Mouse (Mus musculus): ENCODE measurements at regions not wholly inside any gene's neighbourhood (a gene's known extent, or its start where the extent isn't known, plus 50 kb on each side); places are given as distances from the start of the nearest gene placed in this dataset.
A peak's percentile ranks its signal among the peaks of the same experiment; 100 is the strongest.

- DNase-seq (ENCODE audit: low spot score): no peak
These were observed 122.9 kb upstream of the Magi3 start for GRCm38 (mm10) chr3:104343096-104343495.

GRCm38 (mm10) chr3:104342220-104342619, 122.0 kb upstream of the Magi3 start:
- DNase-seq (ENCODE audit: low spot score): no peak

GRCm38 (mm10) chr3:104340331-104340730, 120.2 kb upstream of the Magi3 start:
- no peak for DNase-seq (ENCODE audit: low spot score)

GRCm38 (mm10) chr3:104336867-104337266, 116.7 kb upstream of the Magi3 start:
- no peak for DNase-seq (ENCODE audit: low spot score)

- no peak for DNase-seq (ENCODE audit: low spot score)
These were observed 116.1 kb upstream of the Magi3 start for GRCm38 (mm10) chr3:104336308-104336707.

GRCm38 (mm10) chr3:104334760-104335159, 114.6 kb upstream of the Magi3 start:
- no peak for DNase-seq (ENCODE audit: low spot score)

GRCm38 (mm10) chr3:104333345-104333744, 113.2 kb upstream of the Magi3 start:
- no peak for DNase-seq (ENCODE audit: low spot score)

- no peak for DNase-seq (ENCODE audit: low spot score)
These were observed 110.5 kb upstream of the Magi3 start for GRCm38 (mm10) chr3:104330646-104331045.

- DNase-seq (ENCODE audit: low spot score): no peak
These were observed 107.7 kb upstream of the Magi3 start for GRCm38 (mm10) chr3:104327829-104328228.

GRCm38 (mm10) chr3:104327034-104327729, 107.0 kb upstream of the Magi3 start:
- DNase-seq (ENCODE audit: low spot score): no peak

GRCm38 (mm10) chr3:104322591-104322990, 102.4 kb upstream of the Magi3 start:
- no peak for DNase-seq (ENCODE audit: low spot score)

- no peak for DNase-seq (ENCODE audit: low spot score)
These were observed 100.2 kb upstream of the Magi3 start for GRCm38 (mm10) chr3:104320404-104320803.

- DNase-seq (ENCODE audit: low spot score): no peak
These were observed 99.2 kb upstream of the Magi3 start for GRCm38 (mm10) chr3:104319377-104319776.

GRCm38 (mm10) chr3:104318911-104319310, 98.7 kb upstream of the Magi3 start:
- DNase-seq (ENCODE audit: low spot score): no peak

- no peak for DNase-seq (ENCODE audit: low spot score)
These were observed 97.4 kb upstream of the Magi3 start for GRCm38 (mm10) chr3:104317528-104317927.

- no peak for DNase-seq (ENCODE audit: low spot score)
These were observed 92.9 kb upstream of the Magi3 start for GRCm38 (mm10) chr3:104313063-104313462.

- DNase-seq (ENCODE audit: low spot score): no peak
These were observed 86.8 kb upstream of the Magi3 start for GRCm38 (mm10) chr3:104306961-104307360.

- DNase-seq (ENCODE audit: low spot score): no peak
These were observed 85.9 kb upstream of the Magi3 start for GRCm38 (mm10) chr3:104305904-104306563.

GRCm38 (mm10) chr3:104303577-104303976, 83.4 kb upstream of the Magi3 start:
- DNase-seq (ENCODE audit: low spot score): peak; percentile 17

GRCm38 (mm10) chr3:104300201-104300600, 80.0 kb upstream of the Magi3 start:
- no peak for DNase-seq (ENCODE audit: low spot score)

- no peak for DNase-seq (ENCODE audit: low spot score)
These were observed 78.7 kb upstream of the Magi3 start for GRCm38 (mm10) chr3:104298878-104299277.

- DNase-seq (ENCODE audit: low spot score): no peak
These were observed 78.2 kb upstream of the Magi3 start for GRCm38 (mm10) chr3:104298409-104298808.

- no peak for DNase-seq (ENCODE audit: low spot score)
These were observed 76.9 kb upstream of the Magi3 start for GRCm38 (mm10) chr3:104297112-104297511.

- DNase-seq (ENCODE audit: low spot score): no peak
These were observed 75.7 kb upstream of the Magi3 start for GRCm38 (mm10) chr3:104295856-104296255.

Measured in testis, postnatal 14 days (tissue).